Comparison of ENCODE assay signal across 8 mouse cellular contexts in genomic region chr6:128469451-128469850, GRCm38 (mm10). TPM values are rescaled to one million over a fixed set of nuclear protein-coding genes. Genes with fewer than 3 reads are reported as not detected.
A peak's percentile ranks its signal among the peaks of the same experiment; 100 is the strongest.
DNase-seq lines count a peak whose midpoint lies in the region; ATAC-seq lines count a peak whose summit lies in the region.

No protein-coding gene starts in this region.

- intact Hi-C loops in heart, postnatal 14 days (cut with DNase I), result no loop called here

- no peak for ATAC-seq in CD4-positive, CD25-positive, alpha-beta regulatory T cell, adult 4 months
- ATAC-seq in neutrophil, adult 5-6 weeks (ENCODE audit: extremely low read depth, insufficient number of reproducible peaks, low FRiP score, poor library complexity, severe bottlenecking), result 0 out of 2 replicates have a peak, but pooled peaks have one; percentile 13

- peak; percentile 40 for DNase-seq in CD4-positive, CD25-positive, alpha-beta regulatory T cell, adult 2 months (ENCODE audit: low read depth, low spot score)
- DNase-seq in right cerebral cortex, postnatal 4 days, result peak; percentile 19
- no peak for DNase-seq in right cerebral cortex, postnatal 10 days (ENCODE audit: low spot score in 2 of 2)
- DNase-seq in heart, postnatal 14 days, result peak; percentile 56 to 78
- DNase-seq in liver, result peak; percentile 70
- no peak for DNase-seq in layer of hippocampus, adult 9-11 months

RNA-seq across cellular contexts. Expression of gene Fkbp4, which starts 31.0 kb away (rescaled TPM):
- polyA plus RNA-seq in CD4-positive, CD25-positive, alpha-beta regulatory T cell, adult 4 months (2017; shearing (Covaris generic)), result 10 to 100 TPM; 70.3 to 74.6 TPM
- 100 to 1,000 TPM; 259 to 278 TPM for total RNA-seq in heart, postnatal 14 days (2021)
- 66.1 and 83.2 TPM in 2 replicates for total RNA-seq in neutrophil, adult 5-6 weeks (2017)

RNA-seq across cellular contexts. Expression of gene Itfg2, which starts 44.7 kb away (rescaled TPM):
- polyA plus RNA-seq in CD4-positive, CD25-positive, alpha-beta regulatory T cell, adult 4 months (2017; shearing (Covaris generic)), result 10 to 100 TPM; 24.5 to 37.1 TPM
- total RNA-seq in heart, postnatal 14 days (2021), result 10 to 100 TPM; 22.3 to 23.2 TPM
- total RNA-seq in neutrophil, adult 5-6 weeks (2017), result 35.7 and 37.1 TPM in 2 replicates

RNA-seq across cellular contexts. Expression of gene Pzp, which starts 57.1 kb away (rescaled TPM):
- under 1 TPM in 1 of 2 experiments, not detected in 1; 0.27 TPM for polyA plus RNA-seq in CD4-positive, CD25-positive, alpha-beta regulatory T cell, adult 4 months (2017; shearing (Covaris generic))
- total RNA-seq in heart, postnatal 14 days (2021), result 1 to 10 TPM in 1 of 2 experiments, under 1 TPM in 1; 1.00 to 1.1 TPM
- 0.47 TPM in 1 of 2 replicates, not detected in the other for total RNA-seq in neutrophil, adult 5-6 weeks (2017)

Comparison
In these comparisons a context has a peak if more than half of its experiments do, and no peak if none do; other contexts are left out.
1. DNase-seq: peak in CD4-positive, CD25-positive, alpha-beta regulatory T cell, adult 2 months (single experiment), right cerebral cortex, postnatal 4 days (single experiment), heart, postnatal 14 days (2 of 2) and liver (single experiment); none in right cerebral cortex, postnatal 10 days (0 of 2) and layer of hippocampus, adult 9-11 months (single experiment).